Mouse (Mus musculus) liver, embryonic 14.5 days (tissue): ENCODE measurements around the gene Hist1h4m. TPM values are rescaled to one million over a fixed set of nuclear protein-coding genes. Genes with fewer than 3 reads are reported as not detected.
"Not testable (repeated sequence)": the region's sequence is repeated elsewhere in the genome, so short reads cannot be mapped to it uniquely, and the experiment has no call there.

Experiments used
- ATAC-seq: fragments of 200-750 bp; cut with Nextera tagmentation; 2 replicates; pipeline ENCODE4 v1.8.0; 2017; ENCODE audit warnings: moderate number of reproducible peaks, mild to moderate bottlenecking, moderate library complexity; ENCODE audit not compliant: insufficient read depth
- DNase-seq, 3 experiments: peaks; one replicate each; pipeline ENCODE4 v3.0.0-alpha.2; 2012 to 2013; ENCODE audit warnings: low read depth in 3 of 3, low spot score in 3 of 3
- H3K27ac ChIP-seq: fragments of 300-500 bp; sonication (generic); 2 replicates; pipeline ENCODE4 v1.5.1; 2014; ENCODE audit warnings: moderate library complexity, mild to moderate bottlenecking, control low read depth, inconsistent platforms
- H3K27me3 ChIP-seq: fragments of 300-500 bp; sonication (generic); 2 replicates; pipeline ENCODE4 v1.6.1; 2014; ENCODE audit warnings: mild to moderate bottlenecking, low read length, moderate library complexity; ENCODE audit not compliant: control insufficient read depth, insufficient read depth
- H3K36me3 ChIP-seq: fragments of 300-500 bp; sonication (generic); replicated peaks from 2 replicates; pipeline ENCODE4 v1.6.1; 2014; ENCODE audit warnings: low read depth; ENCODE audit not compliant: control insufficient read depth, insufficient read depth
- H3K4me1 ChIP-seq, 2 experiments: fragments of 200-500 bp in 1 of 2; fragments of 300-500 bp in 1 of 2; sonication (generic) in 1 of 2; replicated peaks; 2 replicates each; pipeline ENCODE4 v1.6.1; 2012 to 2014; ENCODE audit warnings: antibody characterized with exemption in 1 of 2, inconsistent platforms in 1 of 2, low read length in 1 of 2; ENCODE audit not compliant: control insufficient read depth in 2 of 2, insufficient read depth in 2 of 2
- H3K4me2 ChIP-seq: fragments of 300-500 bp; sonication (generic); 2 replicates; pipeline ENCODE4 v1.6.1; 2014; ENCODE audit warnings: low read depth, mild to moderate bottlenecking, control low read depth, moderate library complexity
- H3K4me3 ChIP-seq, 2 experiments: fragments of 200-500 bp in 1 of 2; fragments of 300-500 bp in 1 of 2; sonication (generic) in 1 of 2; 2 replicates each; pipeline ENCODE4 v1.5.1; 2012 to 2014; ENCODE audit warnings: low read depth in 2 of 2, low read length in 2 of 2, mild to moderate bottlenecking in 2 of 2, control low read depth in 1 of 2, inconsistent platforms in 1 of 2, moderate library complexity in 1 of 2; ENCODE audit not compliant: insufficient read depth in 1 of 2
- H3K9ac ChIP-seq: fragments of 300-500 bp; sonication (generic); replicated peaks from 2 replicates; pipeline ENCODE4 v1.6.1; 2014; ENCODE audit warnings: mild to moderate bottlenecking, control low read depth, moderate library complexity
- H3K9me3 ChIP-seq: fragments of 300-500 bp; sonication (generic); 2 replicates; pipeline ENCODE4 v1.6.1; 2016; ENCODE audit warnings: low read length, mixed read lengths; ENCODE audit not compliant: control insufficient read depth
- CTCF ChIP-seq: IDR thresholded peaks from 2 replicates; pipeline ENCODE4 v1.5.1; 2016; ENCODE audit warnings: antibody characterized with exemption, low read depth, control low read depth
- EP300 ChIP-seq: IDR thresholded peaks from 2 replicates; pipeline ENCODE4 v1.6.1; 2016; ENCODE audit warnings: antibody characterized with exemption, low read depth
- WGBS: fragments of 180-500 bp; shearing (Covaris S2); extraction: QIAGEN DNeasy Blood & Tissue Kit; methylation state at CpG from one replicate; pipeline ENCODE4 v1.1.7; 2014; ENCODE audit not compliant: insufficient replicate concordance; 5-methylcytosine and 5-hydroxymethylcytosine counted together
- polyA plus RNA-seq, 2 experiments: library from polyadenylated mRNA; depleted of rRNA in 1 of 2; stranded (reverse) in 1 of 2; unstranded in 1 of 2; fragments of >200 nt; fragmentation: Nextera tagmentation in 1 of 2; extraction: Ambion mirVana in 1 of 2; gene quantifications; 2 replicates each; pipeline versions ENCODE4 v1.2.1 to v1.2.3; 2012 to 2014

Hist1h4m gene
- polyA plus RNA-seq, 2 experiments: not detected

- Histone ChIP-seq H3K36me3 (no peaks in the 10 kb centered on the region), H3K4me3 (peak overlapping the region in 1 of 2 experiments; percentile 36; a peak in 3 of 4 replicates), H3K27ac (peak overlapping the region; percentile 97), H3K9ac (peak overlapping the region; percentile 77), H3K4me2 (peak overlapping the region; percentile 90), H3K9me3 (no peaks in the 10 kb centered on the region), H3K27me3 (no peaks in the 10 kb centered on the region), H3K4me1 (peaks cover 33 to 35% of the 10 kb centered on the region in 2 experiments)
- no peak for TF ChIP-seq EP300
- ATAC-seq (no peak), DNase-seq (no peak)
- 83% methylated on average over 1 of the region's 1 CpGs for WGBS
These were observed 29.9 kb upstream of the Hist1h4m start for GRCm38 (mm10) chr13:21781639-21782038.

DNA sequence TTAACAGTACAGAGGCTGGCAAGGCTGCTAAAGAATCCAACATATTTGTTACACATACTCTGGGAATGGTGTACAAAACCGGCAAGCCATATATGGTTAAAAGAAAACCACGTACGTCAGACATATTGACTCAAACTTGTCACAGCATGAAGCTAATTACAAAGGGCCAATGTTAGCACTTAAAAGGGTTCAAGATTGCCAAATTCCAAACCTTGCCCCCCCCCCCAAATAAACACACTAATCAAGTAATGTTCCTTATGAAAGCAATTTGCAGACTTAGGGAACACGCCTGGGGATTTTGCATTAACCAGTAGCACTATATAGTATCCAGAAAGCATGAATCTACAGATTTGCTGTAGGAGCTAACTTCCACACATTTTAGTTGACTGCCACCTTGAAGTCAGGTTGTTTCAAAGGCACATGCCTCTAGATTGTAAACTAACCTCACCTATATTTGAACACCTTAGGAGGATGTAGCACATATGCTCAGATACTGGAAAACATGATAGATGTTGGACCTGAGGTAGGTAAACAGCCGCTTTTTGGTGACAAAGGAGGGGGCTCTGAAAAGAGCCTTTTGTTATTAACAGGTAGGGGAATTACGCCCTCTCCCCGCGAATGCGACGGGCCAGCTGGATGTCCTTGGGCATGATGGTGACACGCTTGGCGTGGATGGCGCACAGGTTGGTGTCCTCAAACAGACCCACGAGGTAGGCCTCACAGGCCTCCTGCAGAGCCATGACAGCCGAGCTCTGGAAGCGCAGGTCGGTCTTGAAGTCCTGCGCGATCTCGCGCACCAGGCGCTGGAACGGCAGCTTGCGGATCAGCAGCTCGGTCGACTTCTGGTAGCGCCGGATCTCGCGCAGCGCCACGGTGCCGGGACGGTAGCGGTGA, 28.9 kb upstream of the Hist1h4m start:
- H3K4me1 ChIP-seq: peaks cover 25 to 29% of the 10 kb centered on the region in 2 experiments
- not testable (repeated sequence) for H3K27me3 ChIP-seq, H3K36me3 ChIP-seq, H3K9me3 ChIP-seq
- peak overlapping the region; percentile 96 for H3K9ac ChIP-seq
- H3K4me3 ChIP-seq: peak overlapping the region; percentile 56 to 60
- H3K4me2 ChIP-seq: peak overlapping the region; percentile 90
- peak; percentile 48 for TF ChIP-seq EP300
- DNase-seq: peak; percentile 60 to 74 (median 61)
- H3K27ac ChIP-seq: peak overlapping the region; percentile 97
- ATAC-seq: peak; percentile 4
- WGBS: under 1% methylated on average over 11 of the region's 35 CpGs

DNA sequence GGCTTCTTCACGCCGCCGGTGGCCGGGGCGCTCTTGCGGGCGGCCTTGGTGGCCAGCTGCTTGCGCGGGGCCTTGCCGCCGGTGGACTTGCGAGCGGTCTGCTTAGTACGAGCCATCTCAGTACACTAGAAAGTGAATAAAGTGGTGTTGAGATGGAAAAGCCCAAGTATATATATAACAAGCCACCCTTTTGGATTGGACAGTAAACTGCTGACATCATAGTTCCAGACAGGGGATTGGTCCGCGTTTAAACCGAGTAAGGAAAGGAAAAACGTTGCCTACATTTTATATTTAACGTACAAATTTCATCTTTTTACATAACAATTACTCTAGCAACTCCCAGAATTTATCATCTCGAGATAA, 28.3 kb upstream of the Hist1h4m start, which contains the start of gene Hist1h3i:
Gene Hist1h3i (minus strand): TSS at position 116 of the 363 bp plus-strand sequence.
- Histone ChIP-seq H3K9ac (peak within 1 kb of the TSS; percentile 96), H3K4me1 (peaks cover 25 to 29% of the 10 kb centered on the region in 2 experiments)
- WGBS: 0% methylated on average over 13 of the region's 20 CpGs

DNA sequence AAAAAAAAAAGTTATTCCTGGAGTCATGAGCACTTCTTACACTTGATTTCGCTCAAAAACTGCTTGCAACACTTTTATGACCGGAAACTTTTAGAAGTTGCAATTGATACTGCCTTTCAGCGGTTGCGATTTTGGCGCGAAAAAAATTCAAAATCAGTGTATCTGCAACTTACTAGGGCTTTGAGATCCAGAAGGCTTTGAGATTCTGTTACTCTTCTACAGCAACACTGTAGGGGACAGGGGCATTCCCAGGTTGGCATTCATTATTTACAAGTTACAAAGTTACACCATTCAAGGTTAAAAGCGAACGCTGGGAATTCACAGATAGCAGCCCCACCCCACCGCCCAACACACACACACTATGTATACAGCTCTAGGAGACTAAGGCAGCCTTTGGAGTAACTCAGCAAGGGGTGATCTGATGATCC, 27.8 kb upstream of the Hist1h4m start:
- H3K27me3 ChIP-seq: no peaks in the 10 kb centered on the region
- no peak for TF ChIP-seq CTCF
- TF ChIP-seq EP300: no peak
- peak overlapping the region; percentile 95 for H3K27ac ChIP-seq
- H3K36me3 ChIP-seq: no peaks in the 10 kb centered on the region
- no peaks in the 10 kb centered on the region for H3K9me3 ChIP-seq
- peak overlapping the region; percentile 45 to 54 for H3K4me3 ChIP-seq
- DNase-seq (peak in 1 of 3 experiments; percentile 61), ATAC-seq (no peak)
- peaks cover 29 to 32% of the 10 kb centered on the region in 2 experiments for H3K4me1 ChIP-seq
- H3K4me2 ChIP-seq: peak overlapping the region; percentile 90
- peak overlapping the region; percentile 96 for H3K9ac ChIP-seq
- 3% methylated on average over 9 of the region's 9 CpGs for WGBS

More for the DNA sequence above, 28.3 kb upstream of the Hist1h4m start, which contains the start of gene Hist1h3i:
- peak within 1 kb of the TSS; percentile 97 for H3K27ac ChIP-seq
- no peaks in the 10 kb centered on the region for H3K36me3 ChIP-seq
- no peaks in the 10 kb centered on the region for H3K9me3 ChIP-seq
- H3K4me3 ChIP-seq: peak within 1 kb of the TSS; percentile 56 to 60
- peak within 1 kb of the TSS; percentile 90 for H3K4me2 ChIP-seq
- no peaks in the 10 kb centered on the region for H3K27me3 ChIP-seq
- peak; percentile 70 for TF ChIP-seq EP300
- no peak for TF ChIP-seq CTCF
- DNase-seq (peak; percentile 89 to 92 (median 91)), ATAC-seq (peak; percentile 37)

GRCm38 (mm10) chr13:21784311-21784710, 27.2 kb upstream of the Hist1h4m start:
- no peaks in the 10 kb centered on the region for H3K36me3 ChIP-seq
- H3K9me3 ChIP-seq: no peaks in the 10 kb centered on the region
- H3K4me1 ChIP-seq: peaks cover 30 to 32% of the 10 kb centered on the region in 2 experiments
- peak overlapping the region in 1 of 2 experiments; percentile 54; a peak in 1 of 4 replicates for H3K4me3 ChIP-seq
- H3K27me3 ChIP-seq: no peaks in the 10 kb centered on the region
- ATAC-seq (no peak), DNase-seq (no peak)
- 56% methylated on average over 6 of the region's 6 CpGs for WGBS
- no peak for TF ChIP-seq CTCF
- TF ChIP-seq EP300: no peak
- peak overlapping the region; percentile 96 for H3K9ac ChIP-seq
- peak overlapping the region; percentile 95 for H3K27ac ChIP-seq
- peak overlapping the region; percentile 90 for H3K4me2 ChIP-seq
